ENCODE assay signal across 26 mouse cellular contexts in the genomic region with DNA sequence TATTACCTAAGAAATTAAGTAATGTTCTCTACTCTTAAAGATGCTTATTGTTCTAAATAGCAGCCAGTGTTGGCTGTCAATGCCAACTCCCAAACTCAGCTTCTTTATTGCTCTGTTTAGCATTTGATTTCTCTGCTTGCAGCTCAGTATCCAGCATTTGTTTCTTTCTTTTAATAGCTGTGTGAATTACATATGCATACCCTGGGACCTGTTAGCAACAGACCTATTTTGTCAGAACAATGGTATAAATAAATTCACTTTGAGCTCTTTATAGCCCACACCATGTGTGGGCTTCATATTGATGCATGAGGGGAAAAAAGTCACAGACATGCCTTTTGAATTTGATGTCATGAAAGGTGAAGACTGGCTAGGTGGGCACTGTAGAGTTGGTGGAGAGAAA.
DNase-seq lines count a peak whose midpoint lies in the region; ATAC-seq and TF ChIP-seq lines count a peak whose summit lies in the region.
"Had no signal": no experiment of that assay in that cellular context is flagged by ENCODE, and none has a peak within 500 bp of the region (broad histone marks: within the 10 kb centered on the region; RNA-seq: fewer than 3 reads in every experiment).

No protein-coding gene starts in this region.

- H3K9ac ChIP-seq in midbrain, embryonic 14.5 days (replicated peaks; ENCODE audit: low read length): no peak overlapping the region
- H3K9ac ChIP-seq in midbrain, postnatal 0 days (replicated peaks; ENCODE audit: low read length, poor library complexity, severe bottlenecking): no peak overlapping the region
- no peak overlapping the region for H3K9ac ChIP-seq in neural tube, embryonic 12.5 days
- no peak overlapping the region for H3K9ac ChIP-seq in neural tube, embryonic 15.5 days (replicated peaks)
- no peak overlapping the region for H3K9ac ChIP-seq in intestine, embryonic 16.5 days (ENCODE audit: low read depth, low read length)
- H3K9ac ChIP-seq in forebrain, embryonic 15.5 days (replicated peaks): no peak overlapping the region
- H3K9ac ChIP-seq: embryonic facial prominence, embryonic 12.5 days; embryonic facial prominence, embryonic 15.5 days; heart, embryonic 12.5 days; heart, embryonic 15.5 days; hindbrain, embryonic 13.5 days had no signal

- H3K4me1 ChIP-seq in midbrain, embryonic 14.5 days (ENCODE audit: control insufficient read depth, insufficient read depth, low read length): 0 out of 2 replicates have a peak, but pooled peaks cover 3% of the 10 kb centered on the region
- H3K4me1 ChIP-seq in midbrain, postnatal 0 days (ENCODE audit: insufficient read depth, low read length): no peaks in the 10 kb centered on the region
- H3K4me1 ChIP-seq in neural tube, embryonic 12.5 days: 0 out of 2 replicates have a peak, but pooled peaks cover 6% of the 10 kb centered on the region
- peaks cover 4% of the 10 kb centered on the region; the same call in 1 of the 2 replicates for H3K4me1 ChIP-seq in neural tube, embryonic 15.5 days
- H3K4me1 ChIP-seq in intestine, embryonic 16.5 days (ENCODE audit: control insufficient read depth, insufficient read depth, low read length): no peaks in the 10 kb centered on the region
- no peaks in the 10 kb centered on the region for H3K4me1 ChIP-seq in forebrain, embryonic 15.5 days
- H3K4me1 ChIP-seq: embryonic facial prominence, embryonic 12.5 days; embryonic facial prominence, embryonic 15.5 days; heart, embryonic 12.5 days; heart, embryonic 15.5 days; hindbrain, embryonic 10.5 days had no signal

- no peak for ATAC-seq in midbrain, embryonic 14.5 days (ENCODE audit: low FRiP score, low TSS enrichment)
- no peak for ATAC-seq in midbrain, postnatal 0 days (ENCODE audit: low FRiP score)
- ATAC-seq in neural tube, embryonic 12.5 days (ENCODE audit: low FRiP score, low read depth): peak; percentile 70
- no peak for ATAC-seq in neural tube, embryonic 15.5 days (ENCODE audit: low FRiP score)
- no peak for ATAC-seq in intestine, embryonic 16.5 days
- no peak for ATAC-seq in forebrain, embryonic 15.5 days (replicated peaks)
- ATAC-seq: CD4-positive, CD25-positive, alpha-beta regulatory T cell, adult 4 months; forebrain, embryonic 14.5 days; hindbrain, embryonic 16.5 days had no signal

- no peaks in the 10 kb centered on the region for H3K9me3 ChIP-seq in midbrain, embryonic 14.5 days (ENCODE audit: control insufficient read depth, low read length)
- no peaks in the 10 kb centered on the region for H3K9me3 ChIP-seq in midbrain, postnatal 0 days (ENCODE audit: low read length)
- H3K9me3 ChIP-seq in neural tube, embryonic 12.5 days: no peaks in the 10 kb centered on the region
- no peaks in the 10 kb centered on the region for H3K9me3 ChIP-seq in neural tube, embryonic 15.5 days (replicated peaks)
- no peaks in the 10 kb centered on the region for H3K9me3 ChIP-seq in intestine, embryonic 16.5 days (ENCODE audit: control insufficient read depth, low read length)
- no peaks in the 10 kb centered on the region for H3K9me3 ChIP-seq in forebrain, embryonic 15.5 days
- H3K9me3 ChIP-seq: embryonic facial prominence, embryonic 12.5 days; embryonic facial prominence, embryonic 15.5 days; heart, embryonic 12.5 days; heart, embryonic 15.5 days; hindbrain, embryonic 10.5 days; hindbrain, embryonic 13.5 days had no signal

- no peaks in the 10 kb centered on the region for H3K36me3 ChIP-seq in midbrain, embryonic 14.5 days (ENCODE audit: control insufficient read depth, insufficient read depth, low read length)
- no peaks in the 10 kb centered on the region for H3K36me3 ChIP-seq in midbrain, postnatal 0 days (ENCODE audit: insufficient read depth, low read length)
- no peaks in the 10 kb centered on the region for H3K36me3 ChIP-seq in neural tube, embryonic 12.5 days
- no peaks in the 10 kb centered on the region for H3K36me3 ChIP-seq in neural tube, embryonic 15.5 days
- H3K36me3 ChIP-seq in intestine, embryonic 16.5 days (ENCODE audit: control insufficient read depth, insufficient read depth, low read length): no peaks in the 10 kb centered on the region
- H3K36me3 ChIP-seq in forebrain, embryonic 15.5 days: no peaks in the 10 kb centered on the region
- H3K36me3 ChIP-seq: embryonic facial prominence, embryonic 12.5 days; embryonic facial prominence, embryonic 15.5 days; heart, embryonic 12.5 days; heart, embryonic 15.5 days; hindbrain, embryonic 10.5 days; hindbrain, embryonic 13.5 days had no signal

- no peak overlapping the region for H3K27ac ChIP-seq in midbrain, embryonic 14.5 days (replicated peaks; ENCODE audit: low read depth, low read length)
- no peak overlapping the region for H3K27ac ChIP-seq in midbrain, postnatal 0 days (ENCODE audit: low read depth, low read length)
- H3K27ac ChIP-seq in neural tube, embryonic 12.5 days: no peak overlapping the region
- H3K27ac ChIP-seq in neural tube, embryonic 15.5 days (replicated peaks): no peak overlapping the region
- H3K27ac ChIP-seq in intestine, embryonic 16.5 days (ENCODE audit: low read length): no peak overlapping the region
- H3K27ac ChIP-seq in forebrain, embryonic 15.5 days (replicated peaks): no peak overlapping the region
- H3K27ac ChIP-seq: embryonic facial prominence, embryonic 12.5 days; embryonic facial prominence, embryonic 15.5 days; gastrocnemius, adult 2 months; heart, embryonic 15.5 days; hindbrain, embryonic 10.5 days; hindbrain, embryonic 13.5 days had no signal

- no peaks in the 10 kb centered on the region for H3K27me3 ChIP-seq in midbrain, embryonic 14.5 days (ENCODE audit: control insufficient read depth, insufficient read depth, low read length)
- H3K27me3 ChIP-seq in midbrain, postnatal 0 days (ENCODE audit: insufficient read depth, low read length): no peaks in the 10 kb centered on the region
- H3K27me3 ChIP-seq in neural tube, embryonic 12.5 days (replicated peaks): no peaks in the 10 kb centered on the region
- no peaks in the 10 kb centered on the region for H3K27me3 ChIP-seq in neural tube, embryonic 15.5 days (replicated peaks)
- no peaks in the 10 kb centered on the region for H3K27me3 ChIP-seq in intestine, embryonic 16.5 days (replicated peaks; ENCODE audit: control insufficient read depth, insufficient read depth, low read length)
- H3K27me3 ChIP-seq in forebrain, embryonic 15.5 days: no peaks in the 10 kb centered on the region
- H3K27me3 ChIP-seq: embryonic facial prominence, embryonic 12.5 days; embryonic facial prominence, embryonic 15.5 days; heart, embryonic 12.5 days; heart, embryonic 15.5 days; hindbrain, embryonic 13.5 days had no signal

- no peak overlapping the region for H3K4me3 ChIP-seq in midbrain, embryonic 14.5 days (replicated peaks; ENCODE audit: low read depth, low read length)
- H3K4me3 ChIP-seq in midbrain, postnatal 0 days (ENCODE audit: low read depth, low read length): no peak overlapping the region
- no peak overlapping the region for H3K4me3 ChIP-seq in neural tube, embryonic 12.5 days
- no peak overlapping the region for H3K4me3 ChIP-seq in neural tube, embryonic 15.5 days (replicated peaks)
- no peak overlapping the region for H3K4me3 ChIP-seq in intestine, embryonic 16.5 days (ENCODE audit: low read length)
- no peak overlapping the region for H3K4me3 ChIP-seq in forebrain, embryonic 15.5 days
- H3K4me3 ChIP-seq: embryonic facial prominence, embryonic 12.5 days; embryonic facial prominence, embryonic 15.5 days; gastrocnemius, adult 2 months; heart, embryonic 12.5 days; heart, embryonic 15.5 days; hindbrain, embryonic 10.5 days; hindbrain, embryonic 13.5 days had no signal

- no peak for TF ChIP-seq CTCF in midbrain, postnatal 0 days (IDR thresholded peaks at IDR 0.05)

- DNase-seq in midbrain, embryonic 14.5 days: peak; percentile 4
- DNase-seq in midbrain, postnatal 0 days (ENCODE audit: low spot score): no peak
- DNase-seq in mesoderm, embryonic 11.5 days (ENCODE audit: low read depth, low spot score): peak; percentile 13
- DNase-seq: adrenal gland, adult 2 months; adrenal gland, postnatal 14 days; cerebellum, adult 18-20 months; cerebellum, adult 9-10 months; cerebellum, postnatal 14 days; gastrocnemius, adult 2 months; gastrocnemius, postnatal 14 days; heart, adult 18-20 months; heart, postnatal 10 days; heart, postnatal 36 days had no signal

- H3K4me2 ChIP-seq in midbrain, embryonic 14.5 days (ENCODE audit: low read length): no peak overlapping the region
- no peak overlapping the region for H3K4me2 ChIP-seq in midbrain, postnatal 0 days (ENCODE audit: low read depth, low read length, poor library complexity, severe bottlenecking)
- H3K4me2 ChIP-seq in neural tube, embryonic 12.5 days (replicated peaks): no peak overlapping the region
- H3K4me2 ChIP-seq in neural tube, embryonic 15.5 days: no peak overlapping the region
- no peak overlapping the region for H3K4me2 ChIP-seq in intestine, embryonic 16.5 days (ENCODE audit: low read depth, low read length)
- no peak overlapping the region for H3K4me2 ChIP-seq in forebrain, embryonic 15.5 days (replicated peaks)
- H3K4me2 ChIP-seq: embryonic facial prominence, embryonic 12.5 days; embryonic facial prominence, embryonic 15.5 days; heart, embryonic 12.5 days; heart, embryonic 15.5 days; hindbrain, embryonic 13.5 days had no signal
